Mouse (Mus musculus): ENCODE measurements around the gene D630003M21Rik. TPM values are rescaled to one million over a fixed set of nuclear protein-coding genes. Genes with fewer than 3 reads are reported as not detected.

Gene D630003M21Rik
- not detected in 2 replicates for polyA plus RNA-seq (2012; ENCODE audit: insufficient read depth, insufficient read length, low replicate concordance, missing spikeins)

GRCm38 (mm10) chr2:158228670-158229502 lies at the start of gene D630003M21Rik:
Gene D630003M21Rik, minus strand, starts transcription at chr2:158229222.
- TF ChIP-seq CTCF (IDR thresholded peaks at IDR 0.05; ENCODE audit: insufficient read depth, low read depth, low read length): no peak
- no peak for TF ChIP-seq POLR2A (IDR thresholded peaks at IDR 0.05; ENCODE audit: insufficient read depth, low read depth, low read length)
- Histone ChIP-seq H3K4me3 (ENCODE audit: insufficient read depth, low read depth, low read length) (peak within 1 kb of the TSS; percentile 44), H3K27ac (ENCODE audit: insufficient read depth, low read depth, low read length) (no peak within 1 kb of the TSS), H3K4me1 (ENCODE audit: control insufficient read depth, insufficient read depth, low read length) (peaks cover 5% of the 10 kb centered on the region)
- WGBS: 2% methylated on average over 39 of the region's 55 CpGs

- H3K4me3 ChIP-seq (ENCODE audit: insufficient read depth, low read depth, low read length): no peak overlapping the region
- no peak overlapping the region for H3K27ac ChIP-seq (ENCODE audit: insufficient read depth, low read depth, low read length)
- 0 out of 2 replicates have a peak, but pooled peaks cover 6% of the 10 kb centered on the region for H3K4me1 ChIP-seq (ENCODE audit: control insufficient read depth, insufficient read depth, low read length)
- 86% methylated on average over 4 of the region's 4 CpGs for WGBS
- TF ChIP-seq CTCF (IDR thresholded peaks at IDR 0.05; ENCODE audit: insufficient read depth, low read depth, low read length): no peak
- TF ChIP-seq POLR2A (IDR thresholded peaks at IDR 0.05; ENCODE audit: insufficient read depth, low read depth, low read length): no peak
Observed at GRCm38 (mm10) chr2:158276878-158277277, 47.9 kb upstream of the D630003M21Rik start.

DNA sequence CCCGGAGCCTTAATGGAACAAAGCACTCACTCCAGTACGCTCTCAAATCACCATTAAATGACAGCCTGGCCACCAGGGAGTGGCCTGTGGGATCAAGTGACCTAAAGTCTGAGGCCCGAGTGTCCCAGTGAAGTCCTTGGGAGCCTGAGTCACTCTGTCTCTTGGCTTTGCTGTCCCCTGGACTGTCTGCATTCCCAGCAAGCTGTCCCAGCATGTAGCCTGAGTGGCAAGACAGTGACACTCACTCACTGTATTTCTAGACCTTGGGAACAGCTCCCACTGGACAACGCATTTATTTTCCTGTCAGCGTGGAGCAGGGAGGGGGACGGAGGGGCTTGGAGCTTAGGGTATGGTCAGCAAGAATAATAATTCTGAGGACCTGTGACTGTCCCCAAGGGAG lies 47.4 kb upstream of the D630003M21Rik start:
- Histone ChIP-seq H3K4me1 (ENCODE audit: control insufficient read depth, insufficient read depth, low read length) (0 out of 2 replicates have a peak, but pooled peaks cover 6% of the 10 kb centered on the region), H3K4me3 (ENCODE audit: insufficient read depth, low read depth, low read length) (no peak overlapping the region), H3K27ac (ENCODE audit: insufficient read depth, low read depth, low read length) (no peak overlapping the region)
- no peak for TF ChIP-seq POLR2A (IDR thresholded peaks at IDR 0.05; ENCODE audit: insufficient read depth, low read depth, low read length)
- no peak for TF ChIP-seq CTCF (IDR thresholded peaks at IDR 0.05; ENCODE audit: insufficient read depth, low read depth, low read length)
- 90% methylated on average over 6 of the region's 6 CpGs for WGBS

DNA sequence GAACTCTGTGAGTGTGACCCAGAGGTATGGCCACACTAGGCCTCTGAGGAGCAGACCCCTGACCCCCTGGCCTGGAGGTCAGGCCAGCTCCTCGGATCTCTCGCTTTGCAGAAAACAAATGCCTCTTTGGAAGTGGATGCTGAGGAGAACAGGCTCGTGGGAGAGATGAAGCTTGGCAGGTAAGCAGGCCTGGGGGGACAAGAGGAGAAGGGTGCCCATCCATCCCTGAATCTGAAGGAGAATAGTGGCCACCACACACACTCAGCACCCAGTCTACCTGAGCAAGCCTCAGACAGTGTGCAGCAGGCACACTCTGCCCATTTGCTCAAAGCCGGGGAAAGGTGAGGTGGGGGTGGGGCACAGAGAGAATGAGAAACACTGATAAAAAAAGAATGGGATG lies 46.8 kb upstream of the D630003M21Rik start:
- Histone ChIP-seq H3K27ac (ENCODE audit: insufficient read depth, low read depth, low read length) (no peak overlapping the region), H3K4me3 (ENCODE audit: insufficient read depth, low read depth, low read length) (no peak overlapping the region), H3K4me1 (ENCODE audit: control insufficient read depth, insufficient read depth, low read length) (0 out of 2 replicates have a peak, but pooled peaks cover 6% of the 10 kb centered on the region)
- 86% methylated on average over 4 of the region's 4 CpGs for WGBS
- TF ChIP-seq POLR2A (IDR thresholded peaks at IDR 0.05; ENCODE audit: insufficient read depth, low read depth, low read length) (no peak), CTCF (IDR thresholded peaks at IDR 0.05; ENCODE audit: insufficient read depth, low read depth, low read length) (no peak)

DNA sequence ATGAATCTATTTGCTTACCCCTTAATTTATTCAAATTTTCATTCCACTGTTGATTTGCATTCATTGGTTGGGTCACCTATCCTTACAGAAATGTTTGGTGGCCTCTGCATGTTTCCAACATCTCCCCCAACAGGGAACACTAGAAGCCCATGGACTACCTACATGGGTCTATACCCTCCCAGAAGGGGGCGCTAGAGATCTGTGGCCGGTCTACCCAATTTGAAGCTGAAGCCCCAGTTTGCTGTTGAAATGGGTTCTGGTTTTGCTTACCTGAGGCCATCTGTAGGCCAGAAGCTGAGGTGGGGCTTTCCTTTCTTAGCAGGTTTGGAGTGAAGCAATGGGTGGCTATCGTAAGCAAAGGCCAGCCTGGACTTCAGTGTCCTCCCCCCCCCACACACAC lies 46.3 kb upstream of the D630003M21Rik start:
- 92% methylated on average over 3 of the region's 3 CpGs for WGBS
- Histone ChIP-seq H3K4me3 (ENCODE audit: insufficient read depth, low read depth, low read length) (no peak overlapping the region), H3K27ac (ENCODE audit: insufficient read depth, low read depth, low read length) (no peak overlapping the region), H3K4me1 (ENCODE audit: control insufficient read depth, insufficient read depth, low read length) (0 out of 2 replicates have a peak, but pooled peaks cover 6% of the 10 kb centered on the region)
- no peak for TF ChIP-seq CTCF (IDR thresholded peaks at IDR 0.05; ENCODE audit: insufficient read depth, low read depth, low read length)
- TF ChIP-seq POLR2A (IDR thresholded peaks at IDR 0.05; ENCODE audit: insufficient read depth, low read depth, low read length): no peak

DNA sequence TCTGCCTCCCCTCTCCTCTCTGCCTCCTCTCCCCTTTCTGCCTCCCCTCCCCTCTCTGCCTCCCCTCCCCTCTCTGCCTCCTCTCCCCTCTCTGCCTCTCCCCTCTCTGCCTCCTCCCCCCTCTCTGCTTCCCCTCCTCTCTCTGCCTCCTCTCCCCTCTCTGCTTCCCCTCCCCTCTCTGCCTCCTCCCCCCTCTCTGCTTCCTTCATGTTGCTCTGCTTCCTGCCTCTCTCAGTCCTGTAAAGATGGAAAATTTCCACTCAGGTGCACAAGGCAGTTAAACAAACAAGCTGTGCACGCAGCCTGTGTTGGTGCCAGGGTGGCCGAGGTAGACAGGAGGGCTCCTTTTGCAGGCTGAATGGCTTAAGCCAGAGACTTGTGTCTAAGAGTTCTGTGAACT lies 44.6 kb upstream of the D630003M21Rik start:
- WGBS: 37% methylated on average over 2 of the region's 2 CpGs
- H3K27ac ChIP-seq (ENCODE audit: insufficient read depth, low read depth, low read length): no peak overlapping the region

GRCm38 (mm10) chr2:158270017-158270416 lies 41.0 kb upstream of the D630003M21Rik start:
- H3K27ac ChIP-seq (ENCODE audit: insufficient read depth, low read depth, low read length): no peak overlapping the region
- H3K4me3 ChIP-seq (ENCODE audit: insufficient read depth, low read depth, low read length): no peak overlapping the region
- WGBS: 83% methylated on average over 8 of the region's 8 CpGs
- H3K4me1 ChIP-seq (ENCODE audit: control insufficient read depth, insufficient read depth, low read length): 0 out of 2 replicates have a peak, but pooled peaks cover 6% of the 10 kb centered on the region
- TF ChIP-seq CTCF (IDR thresholded peaks at IDR 0.05; ENCODE audit: insufficient read depth, low read depth, low read length) (no peak), POLR2A (IDR thresholded peaks at IDR 0.05; ENCODE audit: insufficient read depth, low read depth, low read length) (no peak)

More for the DNA sequence above, 44.6 kb upstream of the D630003M21Rik start:
- no peak overlapping the region for H3K4me3 ChIP-seq (ENCODE audit: insufficient read depth, low read depth, low read length)
- H3K4me1 ChIP-seq (ENCODE audit: control insufficient read depth, insufficient read depth, low read length): 0 out of 2 replicates have a peak, but pooled peaks cover 6% of the 10 kb centered on the region
- no peak for TF ChIP-seq CTCF (IDR thresholded peaks at IDR 0.05; ENCODE audit: insufficient read depth, low read depth, low read length)
- TF ChIP-seq POLR2A (IDR thresholded peaks at IDR 0.05; ENCODE audit: insufficient read depth, low read depth, low read length): no peak

DNA sequence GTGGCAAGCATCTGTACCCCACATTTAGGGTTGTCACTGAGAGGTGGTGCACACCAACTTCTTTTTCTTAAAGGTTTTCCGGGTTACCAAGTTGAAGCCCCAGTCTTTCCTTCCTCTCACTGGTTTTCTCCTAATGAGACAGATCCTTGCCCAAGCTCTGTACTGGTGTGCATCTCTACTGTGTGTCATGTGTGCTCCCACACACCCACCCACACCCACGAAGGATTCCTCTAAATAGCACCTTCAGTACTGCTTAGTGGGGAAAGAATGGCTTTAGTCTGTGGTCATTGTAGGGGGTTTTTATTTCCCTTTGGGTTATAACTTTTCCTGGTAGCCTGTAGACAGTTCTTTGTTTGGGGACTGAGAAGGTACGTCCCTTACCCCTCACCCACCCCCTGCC lies 35.9 kb upstream of the D630003M21Rik start:
- Histone ChIP-seq H3K4me1 (ENCODE audit: control insufficient read depth, insufficient read depth, low read length) (peaks cover 3% of the 10 kb centered on the region; the same call in 1 of the 2 replicates), H3K4me3 (ENCODE audit: insufficient read depth, low read depth, low read length) (no peak overlapping the region), H3K27ac (ENCODE audit: insufficient read depth, low read depth, low read length) (no peak overlapping the region)
- TF ChIP-seq CTCF (IDR thresholded peaks at IDR 0.05; ENCODE audit: insufficient read depth, low read depth, low read length) (no peak), POLR2A (IDR thresholded peaks at IDR 0.05; ENCODE audit: insufficient read depth, low read depth, low read length) (no peak)
- WGBS: 55% methylated on average over 3 of the region's 3 CpGs

GRCm38 (mm10) chr2:158259498-158259897 lies 30.5 kb upstream of the D630003M21Rik start:
- WGBS: 71% methylated on average over 8 of the region's 8 CpGs
- H3K4me1 ChIP-seq (ENCODE audit: control insufficient read depth, insufficient read depth, low read length): peaks cover 2% of the 10 kb centered on the region; the same call in 1 of the 2 replicates
- TF ChIP-seq POLR2A (IDR thresholded peaks at IDR 0.05; ENCODE audit: insufficient read depth, low read depth, low read length) (no peak), CTCF (IDR thresholded peaks at IDR 0.05; ENCODE audit: insufficient read depth, low read depth, low read length) (no peak)

More at GRCm38 (mm10) chr2:158259498-158259897, 30.5 kb upstream of the D630003M21Rik start:
- Histone ChIP-seq H3K4me3 (ENCODE audit: insufficient read depth, low read depth, low read length) (no peak overlapping the region), H3K27ac (ENCODE audit: insufficient read depth, low read depth, low read length) (no peak overlapping the region)

Measured in olfactory bulb, adult 2 months (tissue).